Mouse (Mus musculus) midbrain, embryonic 14.5 days (tissue): ENCODE data around the gene Tspear. TPM values are rescaled to one million over a fixed set of nuclear protein-coding genes. Genes with fewer than 3 reads are reported as not detected.

ENCODE experiments used
- ATAC-seq: fragments of 200-750 bp; cut with Nextera tagmentation; 2 replicates; pipeline ENCODE4 v1.8.0; 2017; ENCODE audit warnings: moderate number of reproducible peaks, moderate library complexity; ENCODE audit not compliant: low FRiP score, low TSS enrichment
- DNase-seq: peaks from one replicate; pipeline ENCODE4 v3.0.0-alpha.2; 2015
- H3K27ac ChIP-seq: fragments of 300-500 bp; sonication (generic); replicated peaks from 2 replicates; pipeline ENCODE4 v1.5.1; 2014; ENCODE audit warnings: mild to moderate bottlenecking, low read depth, low read length, moderate library complexity
- H3K27me3 ChIP-seq: fragments of 300-500 bp; sonication (generic); 2 replicates; pipeline ENCODE4 v1.6.1; 2014; ENCODE audit warnings: low read length, control low read depth, mixed read lengths; ENCODE audit not compliant: control insufficient read depth, insufficient read depth
- H3K36me3 ChIP-seq: fragments of 300-500 bp; sonication (generic); 2 replicates; pipeline ENCODE4 v1.6.1; 2014; ENCODE audit warnings: low read length, control low read depth; ENCODE audit not compliant: control insufficient read depth, insufficient read depth
- H3K4me1 ChIP-seq: fragments of 300-500 bp; sonication (generic); 2 replicates; pipeline ENCODE4 v1.6.1; 2014; ENCODE audit warnings: mild to moderate bottlenecking, antibody characterized with exemption, low read length, control low read depth; ENCODE audit not compliant: control insufficient read depth, insufficient read depth
- H3K4me2 ChIP-seq: fragments of 300-500 bp; sonication (generic); 2 replicates; pipeline ENCODE4 v1.6.1; 2014; ENCODE audit warnings: mild to moderate bottlenecking, low read length, moderate library complexity
- H3K4me3 ChIP-seq: fragments of 300-500 bp; sonication (generic); replicated peaks from 2 replicates; pipeline ENCODE4 v1.5.1; 2014; ENCODE audit warnings: low read depth, low read length
- H3K9ac ChIP-seq: fragments of 300-500 bp; sonication (generic); replicated peaks from 2 replicates; pipeline ENCODE4 v1.6.1; 2014; ENCODE audit warnings: mild to moderate bottlenecking, low read length, moderate library complexity
- H3K9me3 ChIP-seq: fragments of 300-500 bp; sonication (generic); 2 replicates; pipeline ENCODE4 v1.6.1; 2016; ENCODE audit warnings: low read length, control low read depth, mixed read lengths; ENCODE audit not compliant: control insufficient read depth
- WGBS: fragments of 180-500 bp; shearing (Covaris S2); extraction: QIAGEN DNeasy Blood & Tissue Kit; methylation state at CpG from one replicate; pipeline ENCODE4 v1.1.7; 2014; 5-methylcytosine and 5-hydroxymethylcytosine counted together
- polyA plus RNA-seq: library from polyadenylated mRNA; unstranded; fragments of >200 nt; fragmentation: Nextera tagmentation; extraction: Ambion mirVana; gene quantifications from 2 replicates; pipeline ENCODE4 v1.2.1, GENCODE M21; 2014

Tspear gene
- polyA plus RNA-seq, 1 experiment from 2014 or later = 0.88 TPM

DNA sequence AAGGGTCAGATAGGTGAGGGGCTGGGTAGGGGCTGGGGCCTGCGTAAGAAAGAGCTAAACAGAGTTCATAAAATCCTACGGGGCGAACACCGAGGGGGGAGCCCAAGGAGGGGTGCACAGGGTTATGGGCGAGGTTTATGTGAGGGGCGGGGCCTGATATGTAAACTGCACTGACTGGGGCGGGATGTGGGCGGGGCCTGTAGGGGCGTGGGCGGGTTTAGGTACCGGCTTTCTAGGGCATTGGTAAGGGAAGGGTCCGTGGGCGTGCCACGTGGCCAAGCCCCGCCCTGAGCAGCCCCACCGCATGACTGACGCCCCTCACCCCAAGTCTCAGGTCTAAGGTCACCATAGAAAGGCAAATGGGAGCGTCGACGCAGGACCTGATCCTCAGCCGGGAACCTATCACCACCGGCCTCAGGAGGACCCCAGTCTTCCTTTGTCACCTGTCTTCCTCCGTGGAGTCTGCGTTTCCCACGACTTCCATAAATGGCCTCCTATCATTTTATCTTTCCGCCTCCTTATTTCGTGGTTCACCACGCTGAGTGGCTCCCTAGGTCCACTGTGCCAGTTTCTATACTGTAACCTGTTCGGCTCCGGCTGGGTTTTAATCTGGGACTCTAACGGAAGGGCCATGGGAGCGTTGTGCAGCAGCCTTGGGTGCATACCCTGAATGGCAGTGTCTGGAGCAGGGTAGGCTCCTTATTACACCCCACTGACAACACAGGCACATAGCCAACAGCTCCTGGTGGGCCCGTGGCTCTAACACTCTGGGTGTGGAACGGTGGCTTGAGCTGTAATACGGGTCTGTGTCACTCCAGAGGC lies 216.7 kb downstream of the Tspear start:
- Histone ChIP-seq H3K27ac (peak overlapping the region; percentile 66), H3K4me1 (0 out of 2 replicates have a peak, but pooled peaks cover 4% of the 10 kb centered on the region)
- WGBS = 5% methylated on average over 35 of the region's 35 CpGs

DNA sequence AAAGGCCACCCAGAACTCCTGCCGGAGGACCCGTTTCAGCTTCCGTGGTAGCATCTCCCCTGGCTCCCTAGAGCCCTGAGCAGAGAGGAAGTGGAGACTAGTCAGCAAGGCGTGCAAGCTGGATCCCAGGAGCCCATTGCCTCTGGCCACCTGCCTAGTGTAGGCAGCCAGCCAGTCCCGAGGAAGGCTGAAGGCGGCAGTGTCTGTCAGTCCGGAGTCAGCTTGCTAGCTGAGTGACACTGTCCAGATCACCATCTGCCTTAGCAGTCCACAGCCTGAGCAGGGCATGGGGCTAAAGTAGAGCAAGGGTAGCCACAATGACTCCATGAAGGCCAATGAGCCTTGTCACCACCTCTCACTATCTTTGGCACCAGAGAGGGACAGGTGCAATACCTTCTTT lies 226.2 kb downstream of the Tspear start:
- no peaks in the 10 kb centered on the region for H3K27me3 ChIP-seq
- H3K4me1 ChIP-seq = no peaks in the 10 kb centered on the region
- H3K9ac ChIP-seq = no peak overlapping the region
- H3K27ac ChIP-seq = no peak overlapping the region
- no peak overlapping the region for H3K4me3 ChIP-seq
- no peak for ATAC-seq
- no peaks in the 10 kb centered on the region for H3K36me3 ChIP-seq
- H3K4me2 ChIP-seq = no peak overlapping the region
- WGBS = 81% methylated on average over 7 of the region's 7 CpGs
- no peaks in the 10 kb centered on the region for H3K9me3 ChIP-seq
- DNase-seq = no peak

More for the DNA sequence above, 216.7 kb downstream of the Tspear start:
- H3K9me3 ChIP-seq = no peaks in the 10 kb centered on the region
- H3K9ac ChIP-seq = peak overlapping the region; percentile 64
- H3K27me3 ChIP-seq = no peaks in the 10 kb centered on the region
- ATAC-seq (peak; percentile 90), DNase-seq (peak; percentile 88)
- peak overlapping the region; percentile 56 for H3K4me3 ChIP-seq
- no peaks in the 10 kb centered on the region for H3K36me3 ChIP-seq
- H3K4me2 ChIP-seq = peak overlapping the region; percentile 73

DNA sequence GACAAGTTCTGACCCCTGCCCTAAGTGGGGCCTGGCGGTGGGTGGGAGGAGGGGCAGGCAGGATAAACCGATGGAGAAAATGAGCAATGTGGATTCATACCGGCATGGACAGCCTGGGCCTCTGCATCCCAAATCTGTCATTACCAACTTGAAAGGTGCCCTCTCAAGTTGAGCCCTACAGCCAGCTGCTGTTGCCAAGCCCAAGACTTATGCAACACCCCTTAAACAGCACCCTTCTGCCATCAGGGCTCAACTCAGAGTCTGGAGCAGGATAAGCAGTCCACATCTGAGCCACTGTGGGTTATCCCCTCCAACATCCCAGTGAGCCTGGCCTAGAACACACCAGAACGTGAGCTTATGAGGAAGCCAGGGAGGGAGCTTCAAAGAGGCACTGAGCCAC lies 226.9 kb downstream of the Tspear start:
- H3K9ac ChIP-seq = no peak overlapping the region
- no peaks in the 10 kb centered on the region for H3K4me1 ChIP-seq
- 73% methylated on average over 4 of the region's 4 CpGs for WGBS
- no peaks in the 10 kb centered on the region for H3K9me3 ChIP-seq
- H3K4me2 ChIP-seq = no peak overlapping the region
- DNase-seq = no peak
- no peak overlapping the region for H3K27ac ChIP-seq
- H3K36me3 ChIP-seq = no peaks in the 10 kb centered on the region
- H3K4me3 ChIP-seq = no peak overlapping the region
- no peak for ATAC-seq
- H3K27me3 ChIP-seq = no peaks in the 10 kb centered on the region

DNA sequence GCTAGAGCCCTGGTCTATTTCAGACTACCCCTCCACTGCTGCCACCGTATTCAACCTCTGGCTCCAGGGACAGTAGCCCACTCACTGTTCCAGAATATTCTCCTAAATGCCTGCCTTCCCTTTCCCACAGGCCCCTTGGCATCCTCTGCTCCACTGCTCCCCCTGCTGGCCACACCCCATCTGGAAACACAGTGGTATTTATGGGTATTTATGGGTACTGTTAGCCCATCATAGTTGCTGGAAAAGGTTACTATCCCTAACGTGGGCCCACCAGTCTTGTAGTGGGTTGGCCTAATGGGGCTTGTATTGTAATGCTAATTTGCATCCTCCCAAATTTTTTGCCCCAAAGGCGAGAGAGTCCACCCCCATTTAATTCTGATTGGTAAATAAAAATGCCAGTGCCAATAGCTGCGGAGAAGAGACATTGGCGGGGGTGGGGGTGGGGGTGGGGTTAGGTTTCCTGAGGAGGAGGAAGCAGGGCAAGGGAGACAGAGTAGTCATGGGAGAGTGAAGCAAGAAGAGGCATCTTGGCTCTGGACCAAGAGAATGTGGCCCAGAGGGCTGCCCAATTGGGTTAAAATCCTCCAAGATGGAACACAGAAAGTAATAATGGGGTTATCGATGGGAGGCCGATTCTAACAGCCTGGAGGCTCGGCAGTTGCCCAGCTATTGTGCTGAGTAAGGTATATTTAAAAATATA lies 230.4 kb downstream of the Tspear start:
- DNase-seq = peak; percentile 27
- 63% methylated on average over 8 of the region's 8 CpGs for WGBS

DNA sequence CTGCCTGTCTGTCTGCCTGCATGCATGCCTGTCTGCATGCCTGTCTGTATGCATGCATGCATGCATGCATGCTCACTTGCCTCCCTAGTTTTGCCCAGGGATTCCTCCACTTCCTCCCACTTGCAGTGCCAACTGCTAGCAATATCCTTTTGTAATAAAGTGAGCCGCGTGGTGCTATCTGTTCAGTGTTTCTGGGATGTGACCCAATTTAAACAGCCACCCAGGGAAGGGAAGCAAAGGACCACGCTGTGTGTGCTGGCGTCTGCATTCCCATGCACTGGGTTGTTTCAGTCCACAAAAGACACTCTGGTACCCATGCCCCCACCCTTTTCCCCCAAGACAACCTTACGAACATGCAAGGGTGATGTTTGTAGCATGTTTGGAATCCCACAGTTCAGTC lies 234.6 kb downstream of the Tspear start:
- H3K4me3 ChIP-seq = no peak overlapping the region
- H3K27me3 ChIP-seq = no peaks in the 10 kb centered on the region
- H3K36me3 ChIP-seq = no peaks in the 10 kb centered on the region
- no peak overlapping the region for H3K4me2 ChIP-seq
- ATAC-seq (no peak), DNase-seq (no peak)
- H3K9me3 ChIP-seq = no peaks in the 10 kb centered on the region
- WGBS = 83% methylated on average over 5 of the region's 5 CpGs
- H3K27ac ChIP-seq = no peak overlapping the region
- no peaks in the 10 kb centered on the region for H3K4me1 ChIP-seq
- H3K9ac ChIP-seq = no peak overlapping the region

More for the DNA sequence above, 230.4 kb downstream of the Tspear start:
- H3K9ac ChIP-seq = no peak overlapping the region
- no peak overlapping the region for H3K27ac ChIP-seq
- H3K9me3 ChIP-seq = no peaks in the 10 kb centered on the region
- H3K27me3 ChIP-seq = no peaks in the 10 kb centered on the region
- no peaks in the 10 kb centered on the region for H3K36me3 ChIP-seq
- no peaks in the 10 kb centered on the region for H3K4me1 ChIP-seq
- no peak for ATAC-seq
- H3K4me3 ChIP-seq = no peak overlapping the region
- no peak overlapping the region for H3K4me2 ChIP-seq

DNA sequence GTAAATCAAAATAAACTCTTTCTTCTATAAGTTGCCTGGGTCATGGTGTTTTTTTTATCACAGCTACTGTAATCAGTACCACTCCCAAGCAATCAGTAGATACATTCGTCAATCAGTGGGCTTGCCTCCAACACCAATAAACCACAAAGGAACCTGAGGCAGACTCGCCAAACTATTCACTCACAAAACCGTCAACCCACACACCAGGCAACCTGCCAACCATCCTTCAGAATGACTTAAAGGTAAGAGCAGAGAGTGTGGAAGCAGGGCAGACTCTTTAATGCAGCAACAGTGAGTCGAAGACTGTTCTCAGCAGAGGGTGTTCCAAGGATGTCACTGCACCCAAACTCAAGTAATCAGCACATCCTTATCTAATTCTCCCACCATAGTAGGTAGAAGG lies 236.3 kb downstream of the Tspear start:
- DNase-seq (no peak), ATAC-seq (no peak)
- H3K4me1 ChIP-seq = no peaks in the 10 kb centered on the region
- H3K36me3 ChIP-seq = no peaks in the 10 kb centered on the region
- no peak overlapping the region for H3K9ac ChIP-seq
- no peaks in the 10 kb centered on the region for H3K27me3 ChIP-seq
- H3K4me2 ChIP-seq = no peak overlapping the region
- no peak overlapping the region for H3K27ac ChIP-seq
- no peaks in the 10 kb centered on the region for H3K9me3 ChIP-seq
- no peak overlapping the region for H3K4me3 ChIP-seq
- 82% methylated on average over 4 of the region's 4 CpGs for WGBS

DNA sequence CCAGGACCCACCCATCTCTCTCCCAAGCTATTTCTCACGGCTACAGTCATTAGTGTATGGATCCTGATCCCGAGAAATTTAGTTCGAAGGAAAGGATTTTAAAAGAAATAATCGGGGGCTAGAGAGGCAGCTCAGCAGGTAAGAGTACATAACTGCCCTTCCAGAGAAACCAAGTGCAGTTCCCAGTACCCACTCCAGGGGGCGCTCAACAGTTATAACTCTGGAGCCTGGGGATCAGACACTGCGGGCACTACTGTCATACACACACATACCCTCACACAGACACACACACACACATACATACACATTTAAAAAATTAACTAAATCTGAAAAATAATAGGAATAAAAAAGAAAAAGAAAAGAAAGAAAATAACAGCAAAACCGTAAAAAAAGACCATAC lies 239.8 kb downstream of the Tspear start:
- Histone ChIP-seq H3K27me3 (no peaks in the 10 kb centered on the region), H3K4me2 (no peak overlapping the region), H3K4me3 (no peak overlapping the region), H3K27ac (no peak overlapping the region), H3K4me1 (no peaks in the 10 kb centered on the region), H3K9ac (no peak overlapping the region), H3K9me3 (no peaks in the 10 kb centered on the region), H3K36me3 (no peaks in the 10 kb centered on the region)
- 48% methylated on average over 7 of the region's 7 CpGs for WGBS
- DNase-seq (peak; percentile 59), ATAC-seq (no peak)

DNA sequence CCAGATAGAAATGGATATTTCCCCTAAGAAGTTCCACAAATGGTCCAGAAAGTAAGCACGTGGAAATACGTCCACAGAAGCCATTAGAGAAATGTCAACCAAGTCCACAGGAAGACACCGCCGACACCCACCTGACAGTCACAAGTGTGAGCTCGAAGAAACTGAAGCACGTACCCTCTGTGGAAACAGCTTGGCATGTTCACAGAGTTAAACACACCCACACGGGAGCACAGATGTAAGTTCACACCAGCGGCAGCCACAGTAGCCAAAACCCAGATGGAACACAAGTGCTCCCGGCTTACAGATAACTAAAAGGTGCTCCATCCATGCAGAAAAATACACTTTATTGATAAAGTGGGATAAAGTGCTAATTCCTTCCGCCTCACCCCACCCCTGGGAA lies 241.0 kb downstream of the Tspear start:
- Histone ChIP-seq H3K36me3 (no peaks in the 10 kb centered on the region), H3K4me3 (no peak overlapping the region), H3K9ac (no peak overlapping the region), H3K27me3 (no peaks in the 10 kb centered on the region), H3K9me3 (no peaks in the 10 kb centered on the region), H3K27ac (no peak overlapping the region), H3K4me1 (no peaks in the 10 kb centered on the region), H3K4me2 (no peak overlapping the region)
- DNase-seq (no peak), ATAC-seq (no peak)
- 91% methylated on average over 10 of the region's 10 CpGs for WGBS
